Mouse (Mus musculus) effector memory CD4-positive, alpha-beta T cell, adult 7 months (primary cell): ENCODE measurements around the gene Fsd1. TPM values are rescaled to one million over a fixed set of nuclear protein-coding genes. Genes with fewer than 3 reads are reported as not detected.

ENCODE experiments used
- polyA plus RNA-seq: library from polyadenylated mRNA; unstranded; fragments of 100-300 nt; shearing (Covaris generic); gene quantifications from one replicate; pipeline ENCODE4 v1.2.1, GENCODE M21; 2017

Gene Fsd1
- polyA plus RNA-seq = not detected

DNA sequence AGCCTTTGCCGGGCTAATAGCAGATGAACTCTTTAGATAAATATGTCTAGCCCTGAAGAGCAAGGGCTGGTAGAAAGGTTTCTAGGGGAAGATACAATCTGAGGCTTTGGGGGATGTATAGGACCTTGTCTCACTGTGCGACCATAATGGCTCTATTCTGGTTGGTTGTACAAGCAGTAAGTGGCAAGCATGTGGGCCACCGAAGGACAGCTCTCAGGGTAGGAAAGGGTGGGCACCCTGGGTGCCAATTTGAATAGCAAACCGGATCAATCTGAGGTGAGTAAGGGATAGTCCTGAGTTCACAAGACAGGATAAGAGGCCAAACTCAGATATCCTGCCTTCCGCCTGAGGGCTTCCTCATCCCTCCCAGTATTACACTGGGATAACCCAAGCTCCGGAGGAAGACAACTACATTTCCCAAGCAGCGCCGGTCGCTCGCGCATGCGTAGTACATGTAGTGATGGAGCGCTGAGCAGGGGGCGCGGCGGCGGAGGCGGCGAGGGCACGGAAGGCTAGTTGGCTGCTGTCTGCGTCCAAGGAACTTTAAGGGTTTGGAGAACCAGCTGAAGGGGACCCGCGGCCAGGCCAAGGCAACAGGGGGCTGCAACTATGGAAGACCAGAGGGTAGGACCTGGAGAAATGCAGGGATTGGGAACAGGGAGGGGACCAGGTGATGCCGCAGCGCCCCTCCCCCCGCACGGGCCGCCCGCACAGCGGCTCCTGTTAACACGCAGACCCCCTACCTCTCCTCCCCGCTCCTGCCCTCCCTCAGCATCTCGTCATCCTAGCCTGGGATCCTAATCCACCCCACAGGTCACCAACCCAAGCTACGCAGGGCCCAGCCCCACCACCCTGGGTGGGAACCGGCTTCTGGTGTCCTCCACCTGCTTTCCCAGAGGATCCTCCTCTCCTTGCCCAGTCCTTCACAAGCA, at the start of gene Fsd1:
TSS of gene Fsd1 (plus strand) at position 480 of the 932 bp plus-strand sequence.

DNA sequence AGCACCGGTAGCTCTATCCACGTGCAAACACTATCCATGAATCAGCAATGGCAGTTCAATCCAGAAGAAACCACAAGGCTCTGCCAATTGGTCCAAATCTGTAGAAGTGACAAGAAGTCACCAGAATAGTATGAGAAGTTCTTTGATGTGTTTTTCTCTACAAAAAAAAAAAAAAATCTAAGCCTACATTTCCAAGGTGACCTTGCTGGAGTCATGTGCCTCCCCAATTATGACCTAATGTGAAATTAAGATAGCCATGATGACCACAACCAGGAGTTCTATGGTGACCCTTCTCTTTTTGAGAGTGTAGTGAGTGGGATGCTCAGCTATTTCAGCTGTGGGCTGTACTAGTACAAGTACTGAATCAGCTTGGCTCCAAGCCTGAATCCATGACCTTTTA, 36.9 kb upstream of the Fsd1 start, which contains the start of gene Zfp119b:
TSS of gene Zfp119b (minus strand) at position 101 of the 400 bp plus-strand sequence.

GRCm38 (mm10) chr17:55952447-55953027, 33.8 kb upstream of the Fsd1 start, which contains the start of gene Ebi3:
Gene Ebi3 (plus strand): TSS chr17:55952640.

GRCm38 (mm10) chr17:55958918-55959728, 27.2 kb upstream of the Fsd1 start, which contains the start of gene Yju2:
Gene Yju2 (plus strand): TSS chr17:55959099.

GRCm38 (mm10) chr17:55969966-55970891, 16.1 kb upstream of the Fsd1 start, which contains the start of gene Shd:
Gene Shd (plus strand): TSS chr17:55970467.

DNA sequence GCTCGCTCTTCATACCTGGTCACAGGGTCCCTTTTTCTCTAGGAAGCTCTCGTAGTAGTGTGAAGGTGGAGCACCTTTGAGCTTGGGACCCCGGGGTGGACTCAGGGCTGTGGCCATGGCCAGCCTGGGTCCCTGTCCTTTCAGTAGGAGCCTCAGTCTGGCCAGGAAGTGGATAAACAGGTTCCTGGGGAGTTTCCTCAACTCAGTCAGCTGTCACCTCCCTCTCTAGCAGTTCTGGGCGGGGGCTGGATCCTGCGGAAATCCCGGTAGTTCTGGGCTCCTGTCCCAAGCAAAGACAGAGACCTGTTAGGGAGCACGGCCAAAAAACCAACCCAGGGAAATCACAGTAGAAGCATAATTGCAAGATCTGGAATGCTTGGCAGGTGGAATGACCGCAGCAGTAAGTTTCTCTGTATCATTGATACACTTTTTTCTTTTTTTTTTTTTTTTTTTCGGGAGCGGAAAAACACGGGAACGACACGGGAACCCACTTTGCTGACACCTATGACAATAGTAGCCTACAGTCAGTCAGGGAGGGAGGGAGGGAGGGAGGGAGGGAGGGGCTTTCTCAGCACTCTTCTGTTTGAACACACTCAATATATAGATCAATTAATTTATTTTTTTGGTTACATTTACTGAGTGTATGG, 19.2 kb downstream of the Fsd1 start, which contains the start of the genes Stap2 and Mpnd:
TSS of gene Stap2 (minus strand) at position 170 of the 647 bp plus-strand sequence.
TSS of gene Mpnd (plus strand) at position 297 of the 647 bp plus-strand sequence.

DNA sequence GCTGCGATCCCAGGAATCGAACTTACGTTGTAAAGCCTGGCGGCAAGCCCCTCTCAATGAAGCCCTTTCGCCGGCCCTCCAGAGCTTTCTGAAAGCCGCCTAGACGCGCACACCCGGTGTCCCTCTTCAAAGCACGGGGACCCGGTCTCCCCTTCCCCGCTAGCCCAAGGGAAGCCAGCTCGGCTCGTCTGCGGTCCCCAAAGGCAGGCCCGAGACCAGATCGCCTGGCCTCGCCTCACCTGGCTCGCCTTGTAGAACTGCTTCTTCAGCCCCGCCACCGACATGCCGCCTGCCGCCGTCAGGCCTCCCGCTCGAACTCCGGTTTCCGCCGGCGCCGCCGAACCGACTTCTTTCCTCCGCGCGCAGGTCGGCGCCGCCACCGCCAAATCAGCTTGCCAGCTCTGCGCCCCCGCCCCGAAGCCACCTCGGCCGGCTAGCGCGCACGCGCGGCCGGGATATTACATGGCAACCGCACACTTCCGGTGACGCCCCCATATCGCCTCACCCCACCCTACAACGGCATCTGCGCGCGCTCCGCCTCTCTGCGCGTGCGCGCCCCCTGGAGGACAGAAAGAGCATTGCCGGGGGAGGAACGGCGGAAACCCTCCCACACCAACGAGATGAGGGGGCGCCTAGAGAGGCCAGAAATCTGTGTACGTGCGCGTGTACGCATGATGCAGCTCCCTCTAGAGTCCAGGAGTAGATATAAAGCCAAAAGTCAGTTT, 50.0 kb downstream of the Fsd1 start, which contains the start of gene Sh3gl1:
TSS of gene Sh3gl1 (minus strand) at position 460 of the 725 bp plus-strand sequence.

DNA sequence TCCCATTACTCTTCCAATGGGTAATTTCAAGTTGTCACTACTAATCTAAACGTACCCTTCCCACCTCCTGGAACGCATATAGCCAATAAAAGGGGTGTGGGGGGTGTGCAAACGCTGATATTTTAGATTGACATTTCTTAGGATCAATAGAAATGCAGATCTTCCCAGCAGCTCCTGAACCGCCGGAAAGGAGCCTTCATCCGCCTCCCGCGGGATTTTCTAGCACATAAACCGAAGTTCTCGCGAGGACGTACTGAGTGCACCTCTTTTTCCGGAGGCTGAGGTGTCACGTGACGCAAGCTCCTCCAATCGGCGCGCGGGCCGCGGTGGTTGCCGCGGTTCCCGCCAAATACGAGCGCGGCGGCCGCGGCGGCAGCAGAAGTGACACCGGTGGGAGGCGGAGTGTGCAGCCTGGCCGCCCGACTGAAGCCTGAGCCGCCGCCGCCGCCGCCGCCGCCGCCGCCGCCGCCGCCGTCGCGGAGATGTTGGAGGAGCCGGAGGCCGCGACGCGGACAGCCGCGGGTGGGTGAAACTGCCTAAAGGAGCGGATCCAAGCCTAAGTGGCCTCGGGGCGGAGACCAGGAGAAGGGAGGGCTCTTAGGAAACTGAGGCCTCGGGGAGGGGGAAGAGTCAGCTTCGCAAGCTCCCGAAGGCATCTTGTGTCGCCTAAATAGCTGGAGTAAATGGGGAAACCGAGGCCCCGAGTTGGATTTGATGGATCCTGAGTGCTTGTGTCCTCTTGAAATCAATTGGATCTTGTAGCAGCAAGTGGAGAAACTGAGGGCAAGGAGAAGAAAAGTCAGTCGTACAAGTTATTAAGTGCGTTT, 53.9 kb downstream of the Fsd1 start, which contains the start of gene Chaf1a:
TSS of gene Chaf1a (plus strand) at position 410 of the 827 bp plus-strand sequence.

Other genes with a start within 250 kb of the Fsd1 start
- not detected for gene Adgre4, start 236.5 kb upstream of the Fsd1 start, polyA plus RNA-seq
- 17.7 TPM for gene Zfp119a, start 107.6 kb upstream of the Fsd1 start, polyA plus RNA-seq
- gene Zfp959, start 94.4 kb upstream of the Fsd1 start, polyA plus RNA-seq = 37.1 TPM
- gene Zfp119b, start 37.0 kb upstream of the Fsd1 start, polyA plus RNA-seq = 6.9 TPM
- gene Ebi3, start 33.9 kb upstream of the Fsd1 start, polyA plus RNA-seq = 0.33 TPM
- gene Yju2, start 27.4 kb upstream of the Fsd1 start, polyA plus RNA-seq = 32.0 TPM
- 1.0 TPM for gene Shd, start 16.0 kb upstream of the Fsd1 start, polyA plus RNA-seq
- gene Stap2, start 19.1 kb downstream of the Fsd1 start, polyA plus RNA-seq = 2.3 TPM
- gene Mpnd, start 19.2 kb downstream of the Fsd1 start, polyA plus RNA-seq = 158 TPM
- 137 TPM for gene Sh3gl1, start 50.1 kb downstream of the Fsd1 start, polyA plus RNA-seq
- gene Chaf1a, start 53.9 kb downstream of the Fsd1 start, polyA plus RNA-seq = 1.3 TPM
- gene Ubxn6, start 88.5 kb downstream of the Fsd1 start, polyA plus RNA-seq = 64.9 TPM
- 113 TPM for gene Hdgfl2, start 93.1 kb downstream of the Fsd1 start, polyA plus RNA-seq
- gene Plin4, start 123.3 kb downstream of the Fsd1 start, polyA plus RNA-seq = not detected
- not detected for gene Plin5, start 131.1 kb downstream of the Fsd1 start, polyA plus RNA-seq
- not detected for gene Lrg1, start 135.5 kb downstream of the Fsd1 start, polyA plus RNA-seq
- gene Sema6b, start 153.8 kb downstream of the Fsd1 start, polyA plus RNA-seq = not detected
- 22.7 TPM for gene Tnfaip8l1, start 176.0 kb downstream of the Fsd1 start, polyA plus RNA-seq
- 48.9 TPM for gene Mydgf, start 197.4 kb downstream of the Fsd1 start, polyA plus RNA-seq
- gene Dpp9, start 232.4 kb downstream of the Fsd1 start, polyA plus RNA-seq = 44.4 TPM